Mouse (Mus musculus) right cerebral cortex, adult 18-20 months (tissue): ENCODE results near the gene Capn13.
"Not testable (repeated sequence)": the region's sequence is repeated elsewhere in the genome, so short reads cannot be mapped to it uniquely, and the experiment has no call there.

Source experiments
- DNase-seq: peaks from one replicate; pipeline ENCODE4 v3.0.0; 2022; ENCODE audit warnings: mixed read lengths

Gene Capn13

DNA sequence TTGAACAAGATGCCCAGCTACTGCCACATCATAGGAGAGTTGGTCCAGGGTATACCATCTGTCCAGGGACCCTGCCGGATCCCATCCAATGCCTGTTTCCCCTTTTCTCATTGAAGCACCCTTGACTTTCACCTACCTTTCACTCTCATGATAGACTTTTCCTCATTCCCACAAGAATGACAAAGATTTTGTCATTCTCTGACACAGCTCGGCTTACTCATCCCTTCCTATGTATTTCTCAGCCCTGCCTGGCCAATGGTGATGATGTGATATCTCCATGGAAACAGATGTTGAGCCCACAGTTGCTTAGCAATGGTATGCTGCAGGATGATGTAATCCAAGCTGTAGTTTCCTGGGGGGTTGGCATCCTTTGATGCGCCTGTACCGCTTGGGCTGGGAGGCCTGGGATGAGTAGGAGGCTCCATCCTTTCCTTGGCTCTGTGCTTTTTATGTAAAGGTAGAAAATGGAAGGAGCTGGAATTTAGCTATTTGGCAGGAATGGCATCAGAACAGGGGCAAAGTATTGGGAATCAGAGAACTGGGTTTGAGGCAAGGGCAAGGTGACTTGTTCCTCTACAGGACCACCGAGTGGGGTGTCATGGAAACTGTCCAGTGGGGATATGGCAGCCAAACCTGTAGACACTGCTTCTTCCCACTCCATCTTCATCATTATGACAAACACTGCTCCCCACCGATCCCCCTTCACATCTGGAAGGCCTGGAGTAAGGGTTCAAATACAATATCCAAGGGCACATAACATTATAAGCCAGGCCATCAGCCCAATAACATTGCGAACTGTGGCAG lies 128.7 kb downstream of the Capn13 start:
- peak; percentile 90 for DNase-seq

GRCm38 (mm10) chr17:73270871-73271796 lies 129.5 kb downstream of the Capn13 start:
- DNase-seq = peak; percentile 29

- DNase-seq = peak; percentile 94
Measured at GRCm38 (mm10) chr17:73263077-73263501, 137.6 kb downstream of the Capn13 start.

GRCm38 (mm10) chr17:73262558-73262957 lies 138.1 kb downstream of the Capn13 start:
- DNase-seq = no peak

DNA sequence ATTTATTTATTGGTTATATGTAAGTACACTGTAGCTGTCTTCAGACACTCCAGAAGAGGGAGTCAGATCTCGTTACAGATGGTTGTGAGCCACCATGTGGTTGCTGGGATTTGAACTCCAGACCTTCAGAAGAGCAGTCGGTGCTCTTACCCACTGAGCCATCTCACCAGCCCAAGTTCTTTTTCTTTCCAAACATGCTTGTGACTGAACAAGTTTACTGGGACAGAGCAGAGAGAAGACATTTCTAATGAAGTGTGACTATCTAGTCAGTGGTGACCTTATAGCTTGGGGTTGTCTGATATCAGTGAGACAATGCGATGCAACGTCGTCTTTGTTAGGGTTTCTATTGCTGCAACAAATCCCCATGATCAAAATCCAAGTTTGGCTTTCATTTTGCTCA lies 141.4 kb downstream of the Capn13 start:
- not testable (repeated sequence) for DNase-seq

GRCm38 (mm10) chr17:73258620-73259019 lies 142.0 kb downstream of the Capn13 start:
- DNase-seq = no peak
